Mouse (Mus musculus) liver, embryonic 12.5 days (tissue): ENCODE data around the gene Abracl. TPM values are rescaled to one million over a fixed set of nuclear protein-coding genes. Genes with fewer than 3 reads are reported as not detected.
A peak's percentile ranks its signal among the peaks of the same experiment; 100 is the strongest.

Experiments used
- ATAC-seq: fragments of 200-750 bp; cut with Nextera tagmentation; 2 replicates; pipeline ENCODE4 v1.8.0; 2017; ENCODE audit warnings: moderate number of reproducible peaks, mild to moderate bottlenecking, moderate library complexity
- H3K27ac ChIP-seq: fragments of 300-500 bp; sonication (generic); 2 replicates; pipeline ENCODE4 v1.5.1; 2016; ENCODE audit warnings: mild to moderate bottlenecking
- H3K27me3 ChIP-seq: fragments of 300-500 bp; sonication (generic); replicated peaks from 2 replicates; pipeline ENCODE4 v1.6.1; 2016; ENCODE audit warnings: mild to moderate bottlenecking, moderate library complexity
- H3K36me3 ChIP-seq: fragments of 300-500 bp; sonication (generic); 2 replicates; pipeline ENCODE4 v1.6.1; 2016; ENCODE audit warnings: mild to moderate bottlenecking, moderate library complexity
- H3K4me1 ChIP-seq: fragments of 300-500 bp; sonication (generic); 2 replicates; pipeline ENCODE4 v1.6.1; 2016
- H3K4me2 ChIP-seq: fragments of 300-500 bp; sonication (generic); 2 replicates; pipeline ENCODE4 v1.6.1; 2016; ENCODE audit warnings: mild to moderate bottlenecking, moderate library complexity
- H3K4me3 ChIP-seq: fragments of 300-500 bp; sonication (generic); 2 replicates; pipeline ENCODE4 v1.5.1; 2016; ENCODE audit warnings: mild to moderate bottlenecking, moderate library complexity
- H3K9ac ChIP-seq: fragments of 300-500 bp; sonication (generic); 2 replicates; pipeline ENCODE4 v1.6.1; 2016; ENCODE audit warnings: mild to moderate bottlenecking, moderate library complexity
- H3K9me3 ChIP-seq: fragments of 300-500 bp; sonication (generic); replicated peaks from 2 replicates; pipeline ENCODE4 v1.6.1; 2016; ENCODE audit warnings: mild to moderate bottlenecking, moderate library complexity
- WGBS: fragments of 180-500 bp; shearing (Covaris S2); methylation state at CpG from one replicate; pipeline ENCODE4 v1.1.7; 2016; ENCODE audit not compliant: insufficient replicate concordance; 5-methylcytosine and 5-hydroxymethylcytosine counted together
- polyA plus RNA-seq: library from polyadenylated mRNA; unstranded; fragments of >200 nt; fragmentation: Nextera tagmentation; extraction: Ambion mirVana; gene quantifications from 2 replicates; pipeline ENCODE4 v1.2.1, GENCODE M21; 2016

Abracl gene
- polyA plus RNA-seq, 1 experiment from 2014 or later, result 77.1 TPM

GRCm38 (mm10) chr10:18058681-18059338 is 35.7 kb upstream of the Abracl start:
- no peaks in the 10 kb centered on the region for H3K36me3 ChIP-seq
- WGBS, result 83% methylated on average over 9 of the region's 9 CpGs
- H3K27ac ChIP-seq, result no peak overlapping the region
- H3K9ac ChIP-seq, result no peak overlapping the region
- H3K9me3 ChIP-seq, result no peaks in the 10 kb centered on the region
- H3K4me2 ChIP-seq, result no peak overlapping the region
- H3K27me3 ChIP-seq, result no peaks in the 10 kb centered on the region
- H3K4me1 ChIP-seq, result peaks cover 46% of the 10 kb centered on the region
- no peak for ATAC-seq
- no peak overlapping the region for H3K4me3 ChIP-seq

DNA sequence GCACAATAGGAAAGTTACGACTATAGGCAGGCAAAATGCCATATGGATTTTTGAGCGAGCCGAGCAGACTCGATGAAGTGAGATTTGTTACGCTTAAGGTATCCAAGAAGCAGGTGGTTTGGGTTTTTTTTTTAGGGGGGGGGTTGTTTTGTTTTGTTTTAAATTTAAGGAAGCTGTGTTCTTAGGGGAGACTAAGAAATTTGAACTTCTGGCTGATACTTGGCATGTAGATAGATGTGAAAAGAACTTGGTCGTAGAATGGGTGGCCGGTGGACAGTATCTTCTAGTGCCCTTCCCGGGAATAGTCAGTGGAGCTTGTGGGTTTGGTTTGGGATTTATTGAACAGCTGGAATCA is 33.3 kb upstream of the Abracl start:
- 1% methylated on average over 8 of the region's 8 CpGs for WGBS
- Histone ChIP-seq H3K36me3 (no peaks in the 10 kb centered on the region), H3K9ac (peak overlapping the region; percentile 90)

GRCm38 (mm10) chr10:18055696-18056390 is 32.8 kb upstream of the Abracl start, which contains the start of gene Reps1:
Gene Reps1 (plus strand): TSS chr10:18055861.
- Histone ChIP-seq H3K4me1 (peaks cover 39% of the 10 kb centered on the region), H3K9ac (peak within 1 kb of the TSS; percentile 90)
- ATAC-seq, result peak; percentile 79

More for the DNA sequence above, 33.3 kb upstream of the Abracl start:
- Histone ChIP-seq H3K9me3 (no peaks in the 10 kb centered on the region), H3K4me1 (peaks cover 40% of the 10 kb centered on the region), H3K4me2 (peak overlapping the region; percentile 97), H3K27me3 (no peaks in the 10 kb centered on the region), H3K4me3 (peak overlapping the region; percentile 88), H3K27ac (no peak overlapping the region)
- ATAC-seq, result no peak

DNA sequence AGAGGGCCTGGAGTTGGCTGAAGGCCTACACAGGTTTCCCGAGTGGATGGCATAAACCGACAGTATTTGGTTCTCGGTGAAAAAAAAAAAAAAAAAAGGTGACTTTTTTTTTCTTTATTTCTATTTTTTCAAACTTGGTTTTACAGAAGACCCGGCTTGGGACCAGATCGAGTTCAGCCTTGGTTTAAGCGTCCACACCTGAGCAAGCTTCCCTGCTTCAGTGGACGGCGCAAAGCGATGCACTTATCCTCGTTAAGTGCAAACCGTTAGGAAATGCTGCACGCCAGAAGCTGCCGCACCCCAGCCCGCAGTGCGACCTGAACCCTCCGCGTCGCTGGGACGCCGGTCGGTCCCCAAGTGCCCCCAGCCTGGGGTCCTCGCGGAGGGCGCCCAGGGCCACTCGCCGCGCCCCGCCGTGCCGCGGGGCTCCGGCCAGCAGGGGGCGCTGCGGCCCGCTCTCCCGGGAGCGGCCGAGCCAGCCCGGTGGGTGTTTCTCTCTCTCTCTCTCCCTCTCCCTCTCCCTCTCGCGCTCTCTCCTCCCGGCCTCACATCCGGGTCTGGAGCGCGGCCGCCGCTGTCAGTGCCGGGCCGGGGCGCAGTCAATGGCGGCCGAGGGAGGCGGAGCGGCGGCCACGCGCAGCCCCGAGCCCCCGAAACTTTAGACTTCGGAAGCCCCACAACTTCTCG is 32.1 kb upstream of the Abracl start:
- Histone ChIP-seq H3K4me3 (peak overlapping the region; percentile 88), H3K4me2 (peak overlapping the region; percentile 97), H3K9ac (peak overlapping the region; percentile 90), H3K27me3 (no peaks in the 10 kb centered on the region), H3K36me3 (no peaks in the 10 kb centered on the region), H3K9me3 (no peaks in the 10 kb centered on the region), H3K27ac (peak overlapping the region; percentile 85), H3K4me1 (peaks cover 35% of the 10 kb centered on the region)
- WGBS, result 4% methylated on average over 61 of the region's 61 CpGs
- ATAC-seq, result peak; percentile 95

More at GRCm38 (mm10) chr10:18055696-18056390, 32.8 kb upstream of the Abracl start, which contains the start of gene Reps1:
- Histone ChIP-seq H3K9me3 (no peaks in the 10 kb centered on the region), H3K36me3 (no peaks in the 10 kb centered on the region), H3K27ac (peak within 1 kb of the TSS; percentile 85), H3K4me3 (peak within 1 kb of the TSS; percentile 88), H3K4me2 (peak within 1 kb of the TSS; percentile 97), H3K27me3 (no peaks in the 10 kb centered on the region)
- WGBS, result under 1% methylated on average over 58 of the region's 90 CpGs

DNA sequence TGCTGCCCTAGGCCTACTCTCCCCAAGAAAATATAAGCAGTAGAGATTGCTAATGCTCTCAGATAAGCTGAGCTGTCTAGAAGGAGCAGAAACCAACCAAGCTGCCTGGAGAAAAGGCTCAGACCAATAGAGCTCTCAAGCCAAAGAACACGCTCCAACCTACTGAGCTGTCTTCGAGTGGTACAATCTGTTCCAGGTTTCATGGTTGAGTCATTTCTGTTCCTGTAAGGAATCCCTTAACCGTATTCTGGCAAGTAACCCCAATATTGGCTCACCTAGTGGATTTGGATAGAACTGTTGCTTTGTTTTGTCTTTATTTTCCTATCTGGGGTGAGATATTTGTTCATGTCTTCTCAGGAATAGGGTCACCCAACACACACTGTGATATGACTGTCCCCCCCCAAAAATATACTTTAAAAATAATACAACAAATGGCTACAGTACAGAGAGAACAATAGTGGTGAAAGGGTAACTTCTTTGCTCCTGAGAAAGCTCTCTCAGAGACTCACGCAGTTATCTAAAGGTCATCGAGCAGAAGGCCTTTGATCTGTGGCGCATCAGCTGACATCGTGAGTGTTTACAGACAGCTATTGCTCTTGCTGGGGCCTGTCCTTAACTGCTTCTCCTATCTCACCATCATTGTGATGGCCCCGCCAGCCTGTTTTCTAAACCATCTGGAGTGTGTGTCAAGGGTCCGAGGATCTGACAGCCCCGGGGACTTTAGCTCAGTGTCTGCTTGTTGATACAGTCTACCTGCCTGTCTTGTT is 24.5 kb upstream of the Abracl start:
- peak; percentile 51; the same call in 1 of the 2 replicates for ATAC-seq
- WGBS, result 67% methylated on average over 10 of the region's 10 CpGs

DNA sequence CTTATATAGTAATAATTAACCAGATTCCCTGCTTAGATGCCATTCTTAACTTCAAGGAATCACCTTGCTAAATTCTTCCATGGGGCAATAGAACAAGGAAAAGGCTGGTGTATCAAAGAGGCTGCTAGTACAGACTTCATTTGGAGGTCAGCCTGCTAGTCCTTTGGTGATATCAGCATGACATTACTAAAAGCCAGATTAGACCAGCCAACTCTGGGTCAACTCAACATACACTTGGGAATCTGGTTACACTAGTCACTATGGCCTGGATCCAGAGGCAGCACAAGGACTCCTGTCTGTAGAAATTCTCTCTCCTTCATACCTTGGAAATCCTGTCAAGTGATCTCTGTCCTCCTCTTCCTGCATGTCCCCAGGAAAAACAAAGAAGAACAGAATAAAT is 23.3 kb upstream of the Abracl start:
- H3K9ac ChIP-seq, result no peak overlapping the region
- H3K36me3 ChIP-seq, result no peaks in the 10 kb centered on the region
- ATAC-seq, result no peak
- H3K9me3 ChIP-seq, result no peaks in the 10 kb centered on the region
- H3K4me2 ChIP-seq, result no peak overlapping the region
- H3K4me1 ChIP-seq, result no peaks in the 10 kb centered on the region
- no peak overlapping the region for H3K4me3 ChIP-seq
- H3K27me3 ChIP-seq, result no peaks in the 10 kb centered on the region
- no peak overlapping the region for H3K27ac ChIP-seq

More for the DNA sequence above, 24.5 kb upstream of the Abracl start:
- Histone ChIP-seq H3K36me3 (no peaks in the 10 kb centered on the region), H3K27me3 (no peaks in the 10 kb centered on the region), H3K9ac (no peak overlapping the region), H3K9me3 (no peaks in the 10 kb centered on the region), H3K27ac (no peak overlapping the region), H3K4me2 (no peak overlapping the region), H3K4me1 (no peaks in the 10 kb centered on the region), H3K4me3 (no peak overlapping the region)

- Histone ChIP-seq H3K27ac (no peak overlapping the region), H3K27me3 (no peaks in the 10 kb centered on the region), H3K9me3 (no peaks in the 10 kb centered on the region), H3K36me3 (no peaks in the 10 kb centered on the region), H3K4me3 (no peak overlapping the region), H3K9ac (no peak overlapping the region), H3K4me2 (no peak overlapping the region), H3K4me1 (no peaks in the 10 kb centered on the region)
- 61% methylated on average over 5 of the region's 5 CpGs for WGBS
- ATAC-seq, result no peak
These were observed 13.8 kb upstream of the Abracl start for GRCm38 (mm10) chr10:18036849-18037248.

DNA sequence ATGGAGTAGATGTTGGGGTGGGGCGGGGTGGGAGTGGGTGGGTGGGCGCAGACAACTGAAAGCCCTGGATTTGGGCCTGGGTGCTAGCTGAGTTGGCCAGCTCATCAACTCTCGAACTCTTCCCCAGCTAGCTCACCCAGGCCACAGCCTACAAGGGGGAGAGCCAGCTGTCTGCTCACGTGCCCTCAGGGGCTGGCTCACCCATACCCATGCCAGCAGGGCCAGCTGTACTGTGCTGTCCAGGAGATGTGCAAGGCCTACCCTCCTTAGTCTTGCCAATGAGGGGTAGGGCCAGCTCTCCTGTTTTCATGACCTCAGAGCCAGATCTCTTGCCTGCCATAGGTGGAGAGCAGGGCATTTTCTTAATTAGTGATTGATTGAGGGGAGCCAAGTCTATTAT is 11.3 kb upstream of the Abracl start:
- no peak for ATAC-seq
- Histone ChIP-seq H3K27me3 (no peaks in the 10 kb centered on the region), H3K27ac (no peak overlapping the region), H3K4me3 (no peak overlapping the region), H3K9me3 (no peaks in the 10 kb centered on the region), H3K9ac (no peak overlapping the region), H3K4me1 (no peaks in the 10 kb centered on the region), H3K4me2 (no peak overlapping the region), H3K36me3 (no peaks in the 10 kb centered on the region)
- 81% methylated on average over 4 of the region's 4 CpGs for WGBS

- Histone ChIP-seq H3K9me3 (no peaks in the 10 kb centered on the region), H3K27me3 (no peaks in the 10 kb centered on the region), H3K4me2 (peak overlapping the region; percentile 91), H3K27ac (peak overlapping the region; percentile 86), H3K4me3 (peak overlapping the region; percentile 77), H3K9ac (peak overlapping the region; percentile 84), H3K4me1 (peaks cover 15% of the 10 kb centered on the region), H3K36me3 (peaks cover 10% of the 10 kb centered on the region; the same call in 1 of the 2 replicates)
- ATAC-seq, result peak; percentile 83
- WGBS, result under 1% methylated on average over 21 of the region's 21 CpGs
These were observed 776 bp downstream of the Abracl start for GRCm38 (mm10) chr10:18022312-18022711.

- ATAC-seq, result peak; percentile 31; the same call in 1 of the 2 replicates
- Histone ChIP-seq H3K9me3 (no peaks in the 10 kb centered on the region), H3K9ac (peak overlapping the region; percentile 84), H3K4me2 (peak overlapping the region; percentile 91), H3K27ac (peak overlapping the region; percentile 12; the same call in 1 of the 2 replicates), H3K4me1 (peaks cover 15% of the 10 kb centered on the region), H3K36me3 (peaks cover 16% of the 10 kb centered on the region), H3K27me3 (no peaks in the 10 kb centered on the region), H3K4me3 (peak overlapping the region; percentile 77)
- WGBS, result 45% methylated on average over 14 of the region's 14 CpGs
These were observed 1.3 kb downstream of the Abracl start for GRCm38 (mm10) chr10:18021576-18022311.

- H3K4me3 ChIP-seq, result no peak overlapping the region
- H3K9ac ChIP-seq, result no peak overlapping the region
- H3K27ac ChIP-seq, result no peak overlapping the region
- H3K9me3 ChIP-seq, result no peaks in the 10 kb centered on the region
- H3K4me2 ChIP-seq, result no peak overlapping the region
- 81% methylated on average over 1 of the region's 1 CpGs for WGBS
- no peaks in the 10 kb centered on the region for H3K27me3 ChIP-seq
- no peak for ATAC-seq
- H3K36me3 ChIP-seq, result peaks cover 23% of the 10 kb centered on the region
- H3K4me1 ChIP-seq, result peaks cover 15% of the 10 kb centered on the region
These were observed 2.2 kb downstream of the Abracl start for GRCm38 (mm10) chr10:18020846-18021245.
